Mouse (Mus musculus) lung, adult 18-20 months (tissue): ENCODE measurements around the gene Fxr2.

Experiments
- DNase-seq, 2 experiments: peaks; one replicate each; pipeline ENCODE4 v3.0.0; 2022; ENCODE audit warnings: mixed read lengths in 2 of 2

Fxr2 gene

DNA sequence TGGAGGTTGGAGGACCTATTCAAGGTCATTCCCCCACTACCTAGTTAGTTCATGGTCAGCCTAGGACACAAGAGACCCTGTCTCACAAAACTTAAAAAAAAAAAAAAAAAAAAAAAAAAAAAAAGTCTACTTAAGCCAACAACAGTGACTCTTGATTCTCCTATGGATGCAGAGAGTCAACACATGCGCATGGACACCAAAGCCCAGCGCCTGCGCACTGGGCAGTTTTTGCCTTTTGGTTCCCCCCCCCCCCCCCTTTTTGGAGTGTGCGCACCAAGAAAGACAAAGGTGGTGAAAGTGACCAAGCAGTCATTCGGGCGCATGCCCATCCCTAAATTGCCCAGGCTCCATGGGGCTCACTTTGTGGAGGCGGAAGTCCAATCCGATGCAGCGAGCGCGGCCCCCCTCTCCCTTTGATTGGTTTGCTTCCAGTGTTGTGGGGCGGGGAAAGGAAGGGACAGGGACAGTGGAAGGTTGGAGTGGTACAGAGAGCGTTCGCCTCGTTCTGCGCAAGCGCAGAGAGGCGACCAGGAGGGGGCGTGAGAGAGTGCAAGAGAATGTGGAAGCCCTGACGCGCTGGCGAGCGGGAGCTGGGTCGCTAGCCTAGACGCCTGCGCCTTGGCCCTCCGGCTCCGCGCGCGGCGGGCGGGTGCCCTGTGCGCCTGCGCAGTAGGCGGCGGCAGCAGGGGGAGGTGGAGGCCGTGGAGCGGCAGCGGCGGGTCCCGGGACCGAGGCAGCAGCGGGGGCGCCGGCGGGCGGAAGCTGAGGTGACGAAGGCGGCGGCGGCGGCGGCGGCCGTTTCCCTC, at the start of gene Fxr2:
Fxr2 (plus strand) TSS at position 707 of the 806 bp plus-strand sequence.
- DNase-seq = peak; percentile 100

DNA sequence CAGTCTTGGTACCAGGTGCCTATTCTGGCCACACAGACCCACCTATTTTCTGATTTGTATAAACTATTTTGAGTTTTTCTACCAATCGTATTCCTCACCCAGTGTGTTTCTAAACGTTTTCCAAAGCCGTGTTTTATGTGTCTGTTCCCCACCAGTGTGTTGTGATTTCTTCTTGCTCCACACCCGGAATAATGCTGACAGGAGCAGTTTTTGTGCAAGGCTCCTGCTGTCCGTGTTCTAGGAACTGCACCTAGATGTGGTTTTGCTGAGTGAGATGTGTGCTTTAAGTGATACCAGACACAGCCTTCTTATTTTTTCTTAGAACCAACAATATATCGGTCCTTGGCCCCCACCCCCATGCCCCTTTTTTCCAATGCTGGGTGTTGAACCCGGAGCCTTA, 48.8 kb upstream of the Fxr2 start:
- no peak for DNase-seq

DNA sequence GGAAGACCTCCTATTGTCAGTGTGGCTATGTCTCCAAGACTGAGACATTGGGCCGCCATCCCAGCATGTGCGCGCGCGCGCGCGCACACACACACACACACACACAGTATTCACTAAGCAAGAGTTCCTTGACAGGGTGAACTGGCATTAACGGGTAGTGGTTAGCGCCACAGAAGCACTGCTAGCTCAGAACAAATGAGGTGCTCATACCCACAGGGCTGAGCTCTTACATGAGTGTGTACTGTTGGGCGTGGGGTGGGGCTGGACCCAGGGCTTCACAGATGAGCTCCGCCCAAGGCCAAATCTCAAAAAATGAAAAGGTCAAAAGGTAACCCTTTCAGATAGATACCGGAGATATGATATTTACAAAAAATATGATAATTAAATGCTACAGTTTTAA, 47.9 kb upstream of the Fxr2 start:
- no peak for DNase-seq

DNA sequence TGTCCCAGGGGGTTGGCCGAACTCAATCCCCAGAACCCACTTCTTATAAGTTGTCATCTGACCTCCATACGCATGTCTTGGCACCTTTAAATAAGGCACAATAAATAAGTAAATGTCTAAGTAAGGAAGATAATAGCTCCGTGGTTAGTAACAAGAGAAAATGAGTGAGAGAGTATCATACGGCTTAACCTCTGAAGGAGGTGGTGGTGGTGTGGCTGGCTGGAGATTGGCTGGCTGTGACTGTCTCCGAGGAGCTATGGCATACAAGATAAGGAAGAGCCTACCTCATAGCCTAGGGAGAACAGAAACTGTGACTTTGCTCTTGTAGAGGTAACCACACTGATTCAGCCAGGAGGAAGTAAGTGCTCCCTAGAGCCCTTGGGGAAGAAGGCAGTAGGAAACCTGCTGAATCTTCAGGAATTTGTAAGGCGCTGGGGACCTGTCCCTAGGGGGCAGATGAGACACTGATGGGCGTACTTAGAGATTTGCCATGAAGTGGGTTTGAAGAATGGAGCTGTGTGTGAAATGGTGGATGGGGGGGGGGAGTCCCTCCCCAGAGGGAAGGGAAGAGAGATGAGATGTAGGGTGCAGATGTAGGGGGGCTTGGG, 47.0 kb upstream of the Fxr2 start:
- DNase-seq = no peak

DNA sequence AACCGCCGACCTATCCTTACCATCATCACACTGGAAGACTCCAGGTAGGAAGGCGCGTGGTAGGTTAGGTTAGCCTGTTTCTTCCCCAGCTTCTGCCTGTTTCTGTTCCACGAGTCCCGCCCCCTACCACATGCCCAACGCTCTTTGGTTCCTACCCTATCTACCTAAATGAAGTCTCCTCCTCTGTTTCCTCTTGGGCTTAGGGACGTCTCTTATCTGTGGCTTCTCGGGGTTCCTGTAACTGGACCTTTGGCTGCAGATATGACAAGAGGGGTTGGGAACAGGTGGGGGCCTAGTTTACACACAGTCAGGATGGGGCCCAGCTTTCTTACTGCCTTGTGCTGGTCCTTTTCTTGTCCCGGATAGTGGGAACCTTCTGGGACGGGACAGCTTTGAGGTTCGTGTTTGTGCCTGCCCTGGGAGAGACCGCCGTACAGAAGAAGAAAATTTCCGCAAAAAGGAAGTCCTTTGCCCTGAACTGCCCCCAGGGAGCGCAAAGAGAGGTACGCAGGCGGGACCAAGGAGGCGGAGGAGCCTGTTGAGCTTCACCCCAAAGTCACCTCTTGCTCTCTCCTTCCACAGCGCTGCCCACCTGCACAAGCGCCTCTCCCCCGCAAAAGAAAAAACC, 43.5 kb upstream of the Fxr2 start:
- no peak for DNase-seq

DNA sequence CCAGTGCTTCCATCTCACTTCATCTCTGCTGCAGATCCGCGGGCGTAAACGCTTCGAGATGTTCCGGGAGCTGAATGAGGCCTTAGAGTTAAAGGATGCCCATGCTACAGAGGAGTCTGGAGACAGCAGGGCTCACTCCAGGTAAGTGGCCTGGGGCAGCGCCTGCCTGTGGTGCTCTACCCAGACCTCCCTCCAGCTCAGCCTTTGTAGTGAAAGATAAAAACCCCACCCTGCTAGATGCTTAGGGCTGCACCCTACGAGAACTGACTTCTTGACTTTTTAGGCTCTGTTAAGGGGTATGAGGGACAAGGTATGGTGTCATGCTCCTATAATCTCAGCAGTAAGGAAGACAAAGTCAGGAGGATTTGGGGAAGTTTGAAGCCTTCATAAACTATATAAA, 42.2 kb upstream of the Fxr2 start:
- DNase-seq = no peak

DNA sequence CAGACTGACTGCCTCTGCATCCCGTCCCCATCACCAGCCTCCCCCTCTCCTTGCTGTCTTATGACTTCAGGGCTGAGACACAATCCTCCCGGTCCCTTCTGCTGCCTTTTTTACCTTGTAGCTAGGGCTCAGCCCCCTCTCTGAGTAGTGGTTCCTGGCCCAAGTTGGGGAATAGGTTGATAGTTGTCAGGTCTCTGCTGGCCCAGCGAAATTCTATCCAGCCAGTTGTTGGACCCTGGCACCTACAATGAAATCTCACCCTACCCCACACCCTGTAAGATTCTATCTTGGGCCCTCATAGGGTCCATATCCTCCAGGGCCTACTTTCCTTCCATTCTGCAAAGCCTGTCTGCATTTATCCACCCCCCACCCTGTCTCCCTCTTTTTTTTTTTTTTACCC, 41.4 kb upstream of the Fxr2 start:
- no peak for DNase-seq

DNA sequence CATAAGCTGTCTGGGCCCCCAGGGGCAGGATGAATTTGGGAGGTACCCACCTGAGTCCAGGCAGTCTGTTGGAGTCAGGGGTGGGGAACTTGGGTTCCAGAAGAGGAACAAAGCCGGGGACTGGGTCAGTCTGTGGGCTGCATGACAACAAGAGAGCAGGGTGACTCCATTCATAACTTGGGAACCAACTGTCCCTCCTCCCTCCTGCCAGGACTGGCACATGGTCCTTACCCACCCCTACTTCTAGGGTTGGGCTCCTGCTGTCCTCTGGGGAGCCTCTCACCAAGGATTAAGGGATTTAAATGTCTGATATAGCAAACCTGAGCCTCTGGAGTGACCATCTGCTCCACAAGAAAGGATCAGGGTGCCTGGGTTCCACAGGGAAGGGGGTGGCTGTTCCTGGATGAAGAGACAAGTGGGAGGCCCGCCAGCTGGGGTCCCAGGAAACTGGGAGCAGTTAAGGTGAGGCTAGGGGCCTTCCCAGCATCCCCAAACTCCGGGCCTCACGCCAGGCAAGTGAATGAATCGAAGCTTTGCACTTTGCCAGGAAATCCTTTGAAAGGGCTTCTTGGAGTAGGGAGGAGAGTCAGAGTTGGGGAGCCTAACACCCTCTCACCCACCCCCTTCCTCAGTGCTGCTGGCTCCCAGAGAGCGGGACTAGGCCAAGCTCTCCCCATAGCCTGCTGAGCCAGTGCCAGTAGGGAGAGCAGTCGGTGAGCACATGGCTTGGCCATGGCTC, 40.7 kb upstream of the Fxr2 start:
- DNase-seq = no peak

DNA sequence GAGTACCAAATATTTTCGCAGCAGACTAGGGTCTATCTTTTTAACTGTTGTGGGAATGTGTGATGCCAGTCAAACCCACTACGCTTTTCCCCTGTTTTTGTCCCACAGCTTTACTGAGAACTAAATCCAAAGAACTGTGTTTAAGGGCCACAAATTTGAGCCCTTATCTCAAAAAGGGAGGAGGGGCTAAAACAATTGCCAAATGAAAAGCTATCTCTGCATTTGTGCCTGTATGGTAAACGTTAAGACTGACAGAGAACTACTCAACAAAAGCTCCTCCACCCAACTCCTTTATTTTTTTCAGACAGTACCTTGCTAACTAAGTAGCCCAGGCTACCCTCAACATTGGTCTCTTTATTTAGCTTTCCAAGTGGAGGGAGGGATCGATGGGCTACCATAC, 40.0 kb upstream of the Fxr2 start:
- DNase-seq = no peak

DNA sequence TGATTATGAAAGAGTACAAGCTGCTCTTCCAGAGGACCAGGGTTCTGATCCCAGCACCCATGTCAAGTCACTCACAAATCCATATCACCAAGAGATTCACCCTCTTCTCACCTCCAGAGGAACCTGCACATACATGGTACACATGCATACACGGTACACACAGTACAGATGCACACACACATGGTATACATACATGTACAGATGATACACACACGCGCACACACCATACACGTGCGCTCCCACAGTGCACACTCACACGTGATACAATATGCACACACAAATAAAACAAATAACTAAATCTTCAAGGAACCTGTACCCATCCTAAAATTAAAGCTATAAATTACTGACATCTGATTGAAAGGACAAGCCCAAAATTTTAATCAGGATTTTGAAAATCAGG, 37.9 kb upstream of the Fxr2 start:
- DNase-seq = no peak

DNA sequence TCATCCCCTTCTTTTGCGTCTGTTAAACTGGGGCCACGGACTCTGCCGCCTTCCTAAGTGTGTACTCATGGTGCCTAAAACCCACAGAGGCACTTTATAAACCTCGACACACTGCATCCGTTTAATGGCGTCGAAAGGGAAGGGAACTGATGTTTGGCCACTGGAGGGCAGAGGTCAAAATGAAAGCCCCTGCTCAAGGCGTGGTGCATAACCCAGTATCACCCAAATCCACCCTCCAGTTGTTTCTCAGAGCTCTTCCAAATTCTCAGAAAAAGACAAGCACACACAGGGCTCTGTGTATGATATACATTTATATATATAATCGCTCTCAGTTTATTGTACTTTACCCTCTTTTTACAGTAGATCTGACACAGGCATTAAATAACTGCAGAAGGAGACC, 33.4 kb upstream of the Fxr2 start:
- no peak for DNase-seq

DNA sequence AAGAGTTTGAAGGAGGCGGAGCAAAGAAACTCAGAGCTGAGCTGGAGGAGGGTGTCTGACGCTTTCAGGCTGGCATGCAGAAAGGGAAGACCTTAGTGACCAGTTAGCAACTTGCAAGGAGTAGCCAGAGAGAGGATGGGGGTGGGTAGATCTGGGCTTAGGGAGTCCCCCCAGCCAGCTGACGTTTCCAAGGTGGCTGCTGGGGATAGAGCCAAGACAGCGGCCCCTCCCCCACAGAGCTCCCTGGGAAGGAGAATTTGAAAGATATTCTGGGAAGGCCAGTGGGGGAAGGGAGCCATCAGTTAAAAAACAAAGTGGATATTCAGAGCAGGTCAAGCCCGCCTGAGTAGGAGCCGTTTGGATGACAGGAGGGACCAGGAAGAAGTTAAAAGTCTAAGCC, 32.7 kb upstream of the Fxr2 start:
- DNase-seq = peak in 1 of 2 experiments; percentile 23

DNA sequence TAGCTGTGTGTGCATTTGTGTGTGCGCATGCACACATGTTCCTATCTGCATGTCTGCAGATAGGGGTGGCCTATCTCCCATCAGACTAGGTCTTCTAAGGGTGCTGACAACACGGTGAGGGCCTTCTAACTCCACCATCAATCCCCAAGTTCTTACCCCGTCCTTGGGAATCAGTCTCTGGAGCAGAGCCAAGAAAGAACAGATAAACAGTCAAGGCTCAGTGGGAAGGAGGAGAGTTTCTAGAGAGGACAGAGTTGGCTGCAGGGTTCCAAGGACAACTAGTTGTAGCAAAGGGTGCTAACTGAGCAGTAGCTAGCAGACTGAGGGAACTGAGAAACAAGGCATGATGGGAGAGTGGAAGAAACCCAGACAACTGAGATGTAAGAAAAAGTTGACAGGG, 31.0 kb upstream of the Fxr2 start:
- no peak for DNase-seq

DNA sequence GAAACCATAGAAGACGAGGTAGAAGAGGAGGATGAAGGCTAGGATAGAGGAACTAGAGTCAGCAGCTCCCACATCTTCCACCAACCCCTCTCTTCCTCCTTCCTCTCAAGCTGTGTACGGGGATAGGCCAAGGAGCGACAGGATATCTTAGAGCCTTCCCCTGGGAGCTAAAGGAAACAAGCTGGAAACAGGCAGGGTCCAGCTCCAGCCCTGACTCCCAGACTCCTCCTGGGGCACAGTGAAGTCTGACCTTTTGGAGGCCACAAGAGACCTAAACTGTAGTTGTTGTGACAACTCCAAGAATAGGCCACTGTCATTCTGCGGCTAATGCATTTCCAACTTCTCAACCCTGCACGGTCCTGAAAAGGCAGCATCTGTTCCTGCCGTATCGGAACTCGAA, 29.3 kb upstream of the Fxr2 start:
- DNase-seq = no peak

DNA sequence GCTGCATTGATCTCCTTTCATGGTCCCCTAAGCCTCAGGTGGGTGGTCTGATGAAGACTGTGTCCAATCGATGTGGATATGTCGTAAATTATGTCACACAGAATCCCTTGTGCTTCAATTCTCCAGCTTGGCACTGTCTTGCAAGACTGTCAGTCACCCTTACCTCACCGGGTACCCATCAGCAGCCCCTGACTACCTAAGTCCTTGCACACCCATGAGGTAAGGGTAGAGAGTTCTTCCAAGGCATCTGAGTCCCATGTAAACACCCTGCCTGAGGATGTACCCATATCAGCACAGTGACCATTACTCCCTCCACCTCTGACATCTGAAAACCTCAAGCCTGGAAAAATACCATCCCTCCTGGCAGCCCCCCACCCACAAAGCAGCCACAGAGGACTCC, 28.4 kb upstream of the Fxr2 start:
- no peak for DNase-seq

DNA sequence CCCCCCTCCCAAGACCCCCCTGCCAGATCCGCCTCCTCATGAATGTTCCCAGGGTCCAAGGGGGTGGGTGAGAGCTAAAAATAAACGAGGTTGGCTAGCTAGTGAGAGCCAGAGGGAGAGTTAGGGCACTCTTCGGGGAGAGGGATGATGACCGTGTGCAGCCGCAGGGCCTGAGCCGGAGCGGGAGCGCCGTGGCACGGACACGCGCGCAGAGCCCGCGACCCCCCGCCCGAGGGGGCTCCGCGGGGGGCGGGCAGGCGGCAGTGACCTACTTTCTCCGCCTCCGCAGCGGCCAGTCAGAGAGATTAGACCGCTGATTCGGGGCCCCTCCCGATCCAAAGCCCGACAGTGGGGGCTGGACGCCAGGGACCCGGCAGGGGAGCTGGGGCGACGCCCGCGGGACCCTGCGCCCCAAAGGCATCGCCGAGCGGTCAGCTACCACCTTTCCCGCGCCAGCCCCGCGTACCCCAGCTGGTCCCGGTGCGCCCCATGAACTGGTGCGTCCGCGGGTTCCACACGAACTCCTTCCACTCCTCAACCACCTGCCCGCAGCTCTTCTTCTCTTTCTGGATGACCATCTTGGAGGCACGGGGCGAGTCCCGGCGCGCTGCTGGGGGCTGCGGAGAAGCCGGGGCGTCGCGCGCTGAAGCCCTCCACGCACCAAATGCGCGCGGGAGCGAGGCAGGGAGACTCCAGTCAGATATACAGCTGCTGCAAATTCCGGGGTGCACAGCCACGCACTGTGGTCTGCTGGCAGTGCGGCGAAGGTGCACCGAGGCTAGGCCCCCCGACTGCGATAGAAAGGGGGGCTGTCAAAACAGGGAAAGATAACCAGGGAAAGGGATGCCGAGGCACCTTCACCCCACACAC, 27.8 kb upstream of the Fxr2 start:
- no peak for DNase-seq

DNA sequence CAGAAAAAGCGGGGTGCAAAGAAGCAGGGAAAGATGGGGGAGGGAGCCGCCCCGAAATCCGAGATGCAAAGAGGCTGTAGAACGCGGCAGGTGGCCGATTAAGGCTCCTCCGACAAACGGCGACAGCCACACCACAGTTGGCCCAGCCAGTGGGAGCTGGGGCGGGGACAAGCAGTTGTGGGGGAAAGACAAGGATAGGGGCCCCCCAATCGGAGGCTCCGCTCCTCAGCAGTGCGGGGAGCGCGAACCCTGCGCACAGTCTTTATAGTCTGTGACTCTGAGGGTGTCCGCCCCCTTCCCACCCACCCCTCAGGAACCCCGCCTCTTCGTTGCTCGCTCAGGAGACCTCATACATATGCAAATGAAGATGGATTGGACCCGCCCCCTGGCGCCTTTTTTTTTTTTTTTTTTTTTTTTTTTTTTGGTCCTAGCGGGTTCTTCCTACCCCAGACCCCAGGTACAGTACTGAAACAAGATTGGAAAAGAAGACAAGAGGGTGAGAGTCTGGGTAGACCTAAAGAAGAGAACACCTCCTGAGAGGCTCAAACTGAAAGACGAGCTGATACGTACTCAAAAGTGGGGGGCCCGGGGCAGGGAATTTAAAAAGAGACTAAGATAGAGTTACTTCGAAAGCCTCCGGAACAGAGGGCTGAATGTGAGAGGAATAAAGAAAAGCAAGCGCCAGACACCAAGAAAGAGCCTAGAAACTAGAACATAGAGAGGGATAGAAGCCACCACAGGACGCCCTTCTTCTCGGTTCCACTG, 26.9 kb upstream of the Fxr2 start, which contains the start of gene Atp1b2:
Atp1b2 (minus strand) TSS at position 217 of the 765 bp plus-strand sequence.
- DNase-seq = peak; percentile 32 to 40

DNA sequence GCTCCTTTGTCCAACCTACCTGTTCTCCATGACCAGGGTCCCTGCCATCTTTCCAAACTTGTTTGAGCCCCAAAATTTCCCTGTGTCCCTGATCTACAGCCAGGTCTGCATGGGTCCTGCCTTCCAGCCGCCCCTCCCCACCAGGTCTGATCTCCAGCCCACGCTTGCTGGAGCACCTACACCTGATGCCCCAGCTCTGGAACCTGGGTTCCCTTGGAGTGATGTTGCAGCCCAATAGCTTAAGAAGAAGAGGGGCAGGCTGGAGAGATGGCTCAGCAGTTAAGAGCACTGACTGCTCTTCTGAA, 26.3 kb upstream of the Fxr2 start:
- DNase-seq = no peak

DNA sequence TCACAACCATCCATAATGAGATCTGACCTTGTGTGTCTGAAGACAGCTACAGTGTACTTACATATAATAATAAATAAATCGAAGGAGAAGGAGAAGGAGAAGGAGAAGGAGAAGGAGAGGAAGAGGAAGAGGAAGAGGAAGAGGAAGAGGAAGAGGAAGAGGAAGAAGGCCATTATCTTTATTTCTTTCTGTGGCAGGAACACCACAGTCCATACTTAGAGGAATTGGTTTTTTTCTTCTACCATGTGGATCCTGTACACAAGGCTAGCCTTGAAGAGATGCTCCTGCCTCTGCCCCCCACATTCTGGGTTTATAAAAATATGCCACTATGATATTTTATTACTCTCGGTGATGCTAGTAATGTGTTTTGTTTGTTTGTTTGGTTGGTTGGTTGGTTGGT, 26.0 kb upstream of the Fxr2 start:
- DNase-seq = no peak

DNA sequence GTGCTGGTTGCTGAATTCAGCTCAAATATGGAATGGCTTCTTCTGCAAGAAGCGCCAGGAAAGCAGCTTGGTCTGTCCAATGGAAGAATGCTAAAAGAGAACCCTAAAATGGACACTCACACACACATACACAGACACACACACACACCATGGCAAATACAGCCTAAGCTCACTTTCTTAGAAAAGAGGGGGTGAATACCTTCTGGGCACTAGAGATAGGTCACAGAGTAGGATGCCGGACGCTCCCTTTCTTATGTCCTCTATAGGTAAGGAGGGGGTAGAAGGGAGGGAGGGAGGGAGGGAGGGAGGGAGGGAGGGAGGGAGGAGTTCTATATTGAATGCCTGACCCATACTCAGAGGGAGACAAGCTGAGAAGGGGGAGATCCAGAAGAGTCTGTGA, 24.3 kb upstream of the Fxr2 start:
- DNase-seq = no peak

DNA sequence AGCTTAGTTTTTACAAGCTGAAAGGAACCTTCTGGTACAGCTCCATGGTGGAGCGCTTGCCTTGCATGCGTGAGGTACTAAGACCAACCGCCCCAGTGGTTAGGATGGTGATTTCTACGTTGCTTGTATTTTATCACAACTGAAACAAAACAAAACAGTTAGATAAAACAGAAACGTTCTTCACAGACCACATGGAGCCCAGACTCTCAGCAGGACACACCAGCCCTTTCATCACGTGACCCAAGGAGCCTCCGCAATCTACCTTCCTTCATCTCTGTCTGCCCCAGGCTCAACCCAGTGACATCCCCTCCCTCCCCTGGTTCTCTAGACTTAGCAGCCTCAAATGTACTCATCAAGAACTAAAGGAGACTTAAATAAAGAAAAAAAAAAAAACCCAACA, 23.4 kb upstream of the Fxr2 start:
- DNase-seq = no peak

DNA sequence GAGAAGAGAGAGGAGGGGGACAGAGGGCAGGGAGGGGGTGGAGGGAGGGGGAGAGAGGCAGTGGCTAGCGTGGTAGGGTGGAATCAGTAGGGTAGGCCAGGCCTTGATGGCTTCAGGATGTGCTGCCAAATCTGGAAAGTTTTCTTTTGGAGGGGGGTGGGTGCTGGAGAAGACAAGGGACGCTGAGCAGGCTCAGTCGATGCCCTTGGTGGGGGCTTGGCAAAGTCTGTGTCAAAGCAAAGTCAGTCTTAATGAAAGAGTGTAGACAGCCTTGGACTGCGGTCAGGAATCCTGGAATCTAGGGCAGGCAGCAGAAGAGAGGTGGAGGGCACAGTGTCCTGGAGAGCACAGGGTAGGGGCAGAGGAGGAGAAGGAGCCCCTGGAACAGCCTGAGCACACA, 21.9 kb upstream of the Fxr2 start:
- DNase-seq = no peak
